Mouse (Mus musculus): ENCODE measurements around the gene Samm50. TPM values are rescaled to one million over a fixed set of nuclear protein-coding genes. Genes with fewer than 3 reads are reported as not detected.

Samm50 gene
- polyA plus RNA-seq, 1 experiment from 2014 or later: 89.2 TPM

GRCm38 (mm10) chr15:84213162-84213739, 21.2 kb downstream of the Samm50 start:
- Histone ChIP-seq H3K36me3 (peaks cover 32% of the 10 kb centered on the region), H3K9ac (replicated peaks) (no peak overlapping the region), H3K4me2 (replicated peaks) (no peak overlapping the region), H3K4me1 (peaks cover 15% of the 10 kb centered on the region), H3K27me3 (no peaks in the 10 kb centered on the region), H3K27ac (replicated peaks) (no peak overlapping the region), H3K9me3 (no peaks in the 10 kb centered on the region), H3K4me3 (no peak overlapping the region)
- WGBS: 91% methylated on average over 6 of the region's 6 CpGs
- no peak for ATAC-seq (replicated peaks)

- Histone ChIP-seq H3K9ac (replicated peaks) (no peak overlapping the region), H3K4me2 (replicated peaks) (no peak overlapping the region), H3K36me3 (peaks cover 25% of the 10 kb centered on the region), H3K27ac (replicated peaks) (no peak overlapping the region), H3K27me3 (no peaks in the 10 kb centered on the region), H3K4me3 (no peak overlapping the region), H3K9me3 (no peaks in the 10 kb centered on the region), H3K4me1 (peaks cover 26% of the 10 kb centered on the region)
- no peak for ATAC-seq (replicated peaks)
- WGBS: 92% methylated on average over 7 of the region's 7 CpGs
Observed at GRCm38 (mm10) chr15:84214476-84214875, 22.4 kb downstream of the Samm50 start.

- no peak overlapping the region for H3K4me3 ChIP-seq
- H3K27ac ChIP-seq (replicated peaks): no peak overlapping the region
- 87% methylated on average over 2 of the region's 2 CpGs for WGBS
- no peaks in the 10 kb centered on the region for H3K27me3 ChIP-seq
- no peaks in the 10 kb centered on the region for H3K9me3 ChIP-seq
- H3K4me1 ChIP-seq: peaks cover 26% of the 10 kb centered on the region
- no peak overlapping the region for H3K4me2 ChIP-seq (replicated peaks)
- peaks cover 18% of the 10 kb centered on the region for H3K36me3 ChIP-seq
- ATAC-seq (replicated peaks): no peak
- no peak overlapping the region for H3K9ac ChIP-seq (replicated peaks)
Observed at GRCm38 (mm10) chr15:84215273-84215672, 23.2 kb downstream of the Samm50 start.

DNA sequence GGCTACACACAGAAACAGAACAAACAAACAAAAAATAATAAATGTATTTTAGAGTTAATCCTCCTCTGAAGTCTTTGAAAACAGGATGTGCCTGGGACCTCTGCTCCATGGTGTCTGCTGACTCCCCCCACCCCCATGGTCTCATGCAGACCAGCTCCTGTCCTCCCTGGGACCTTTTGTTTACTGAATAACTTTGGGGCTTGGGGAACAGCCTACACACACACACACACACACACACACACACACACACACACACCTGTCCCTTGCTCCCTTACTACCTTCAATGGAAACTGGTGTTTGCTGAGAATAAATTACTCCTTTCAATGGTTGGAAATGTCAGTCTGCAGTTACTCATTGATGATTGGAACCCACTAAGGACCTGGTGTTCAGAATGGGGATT, 24.0 kb downstream of the Samm50 start:
- ATAC-seq (replicated peaks): no peak
- H3K36me3 ChIP-seq: peaks cover 13% of the 10 kb centered on the region
- H3K4me2 ChIP-seq (replicated peaks): no peak overlapping the region
- H3K9ac ChIP-seq (replicated peaks): no peak overlapping the region
- no peaks in the 10 kb centered on the region for H3K27me3 ChIP-seq
- no peaks in the 10 kb centered on the region for H3K9me3 ChIP-seq
- no peak overlapping the region for H3K27ac ChIP-seq (replicated peaks)
- H3K4me3 ChIP-seq: no peak overlapping the region
- H3K4me1 ChIP-seq: peaks cover 26% of the 10 kb centered on the region

DNA sequence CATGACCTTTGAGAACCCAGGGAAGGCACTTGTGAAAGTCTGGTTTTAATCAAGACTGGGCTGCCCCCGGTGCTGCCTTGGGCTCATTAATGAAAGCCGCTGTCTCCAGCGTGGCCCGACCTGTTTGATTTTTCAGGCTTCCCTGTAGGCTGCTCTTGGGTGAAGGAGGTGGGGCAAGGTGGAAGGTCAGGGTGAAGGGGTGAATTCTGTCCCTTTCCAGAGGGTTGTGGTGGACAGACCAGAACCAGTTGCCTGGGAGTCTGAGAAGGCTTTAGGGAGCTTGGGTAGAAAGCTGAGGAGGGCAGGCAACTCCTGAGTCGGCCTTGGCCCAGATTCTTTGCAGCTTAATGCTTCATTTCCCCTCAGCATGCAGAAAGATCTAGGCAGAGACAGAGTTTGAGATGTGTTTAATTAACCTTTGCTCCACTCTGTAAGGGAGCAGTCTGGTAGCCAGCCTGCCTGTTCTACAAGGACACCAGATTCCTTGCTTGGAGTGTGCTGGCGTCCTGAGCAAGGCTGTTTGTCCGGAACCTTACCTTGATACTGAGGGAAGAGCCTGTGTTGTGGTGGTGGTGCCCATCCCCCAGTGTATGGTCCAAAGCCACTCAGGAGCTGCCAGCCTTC, 24.5 kb downstream of the Samm50 start:
- H3K9me3 ChIP-seq: no peaks in the 10 kb centered on the region
- 49% methylated on average over 7 of the region's 7 CpGs for WGBS
- no peak overlapping the region for H3K9ac ChIP-seq (replicated peaks)
- H3K36me3 ChIP-seq: peaks cover 8% of the 10 kb centered on the region
- no peak overlapping the region for H3K4me2 ChIP-seq (replicated peaks)
- no peaks in the 10 kb centered on the region for H3K27me3 ChIP-seq
- no peak overlapping the region for H3K27ac ChIP-seq (replicated peaks)
- peaks cover 28% of the 10 kb centered on the region for H3K4me1 ChIP-seq
- no peak overlapping the region for H3K4me3 ChIP-seq
- ATAC-seq (replicated peaks): no peak

- H3K4me1 ChIP-seq: peaks cover 24% of the 10 kb centered on the region
- no peak overlapping the region for H3K9ac ChIP-seq (replicated peaks)
- H3K27ac ChIP-seq (replicated peaks): no peak overlapping the region; the same call in 1 of the 2 replicates
- 0 out of 2 replicates have a peak, but pooled peaks have one; percentile 28 for ATAC-seq (replicated peaks)
- no peak overlapping the region for H3K4me2 ChIP-seq (replicated peaks)
- 33% methylated on average over 23 of the region's 23 CpGs for WGBS
- peaks cover 8% of the 10 kb centered on the region for H3K36me3 ChIP-seq
- no peak overlapping the region for H3K4me3 ChIP-seq
- H3K9me3 ChIP-seq: no peaks in the 10 kb centered on the region
- H3K27me3 ChIP-seq: no peaks in the 10 kb centered on the region
Observed at GRCm38 (mm10) chr15:84217969-84218782, 26.1 kb downstream of the Samm50 start.

DNA sequence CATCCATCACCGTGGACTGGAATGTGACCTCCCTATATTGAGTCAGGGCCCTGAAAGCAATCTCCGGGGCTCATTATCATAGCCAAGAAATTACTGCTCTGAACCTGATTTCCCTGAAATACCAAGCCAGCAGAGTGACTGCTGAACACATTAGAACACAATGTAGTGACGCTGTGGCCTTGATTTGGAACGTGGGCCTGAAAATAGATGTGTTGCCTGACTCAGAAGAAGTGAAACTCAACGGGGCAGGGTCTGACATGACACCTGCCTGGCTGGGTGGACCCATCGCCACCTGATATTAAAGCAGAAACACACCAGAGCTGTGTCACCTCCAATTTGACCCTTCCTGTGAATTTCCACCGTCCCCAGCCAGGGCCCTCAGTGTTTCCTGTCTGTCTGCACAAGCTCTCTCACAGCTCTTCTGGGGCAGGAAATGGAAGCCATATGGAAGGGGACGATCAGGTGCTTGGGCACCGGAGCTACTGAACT, 26.8 kb downstream of the Samm50 start:
- Histone ChIP-seq H3K27me3 (no peaks in the 10 kb centered on the region), H3K9ac (replicated peaks) (no peak overlapping the region), H3K36me3 (peaks cover 8% of the 10 kb centered on the region), H3K4me1 (peaks cover 26% of the 10 kb centered on the region), H3K27ac (replicated peaks) (peak overlapping the region; percentile 24; the same call in 1 of the 2 replicates), H3K4me2 (replicated peaks) (no peak overlapping the region), H3K4me3 (no peak overlapping the region), H3K9me3 (no peaks in the 10 kb centered on the region)
- 51% methylated on average over 9 of the region's 9 CpGs for WGBS
- ATAC-seq (replicated peaks): no peak

DNA sequence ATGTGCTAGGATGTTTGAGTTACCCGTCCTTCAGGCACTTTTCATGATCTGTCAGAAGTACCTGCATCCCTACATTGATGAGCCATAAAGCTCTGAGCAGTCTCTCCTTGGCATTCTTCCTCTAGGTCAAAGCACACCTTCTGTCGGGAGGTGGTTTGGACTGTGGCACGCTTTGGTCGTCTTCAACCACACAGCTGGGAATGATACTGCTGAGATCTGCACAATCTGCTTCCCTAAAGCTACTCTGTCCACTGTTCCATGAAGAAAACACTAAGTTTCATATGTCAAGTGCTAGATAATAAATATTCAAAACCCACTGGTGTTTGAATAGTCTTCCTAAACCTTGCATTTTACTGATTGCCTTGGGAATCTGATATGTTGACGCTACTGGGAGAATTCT, 29.5 kb downstream of the Samm50 start:
- no peaks in the 10 kb centered on the region for H3K27me3 ChIP-seq
- H3K4me3 ChIP-seq: no peak overlapping the region
- no peaks in the 10 kb centered on the region for H3K9me3 ChIP-seq
- no peaks in the 10 kb centered on the region for H3K36me3 ChIP-seq
- no peak overlapping the region for H3K9ac ChIP-seq (replicated peaks)
- WGBS: 75% methylated on average over 5 of the region's 5 CpGs
- H3K4me2 ChIP-seq (replicated peaks): no peak overlapping the region
- ATAC-seq (replicated peaks): no peak
- H3K27ac ChIP-seq (replicated peaks): no peak overlapping the region
- H3K4me1 ChIP-seq: peaks cover 39% of the 10 kb centered on the region

DNA sequence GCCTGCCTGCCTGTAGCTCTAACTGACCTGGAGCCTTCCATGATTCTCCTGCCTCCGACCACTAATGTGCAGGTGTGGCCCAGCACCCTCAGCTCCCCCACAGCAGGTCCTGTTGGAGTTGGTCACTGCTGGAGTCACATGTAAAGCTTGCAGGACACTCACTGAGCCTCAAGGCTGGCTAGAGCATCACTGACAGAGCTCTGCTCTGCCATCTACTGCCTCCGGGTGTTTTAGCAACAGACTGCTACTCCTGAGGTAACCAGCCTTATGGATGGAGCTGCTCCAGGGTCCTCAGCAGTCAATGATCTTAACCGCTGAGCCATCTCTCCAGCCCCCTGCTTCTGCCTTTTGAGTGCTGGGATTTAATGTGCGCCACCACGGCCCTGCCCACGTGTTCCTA, 31.4 kb downstream of the Samm50 start:
- ATAC-seq (replicated peaks): no peak
- H3K27ac ChIP-seq (replicated peaks): no peak overlapping the region
- 37% methylated on average over 6 of the region's 6 CpGs for WGBS
- H3K36me3 ChIP-seq: no peaks in the 10 kb centered on the region
- H3K4me3 ChIP-seq: no peak overlapping the region
- H3K4me2 ChIP-seq (replicated peaks): no peak overlapping the region
- H3K27me3 ChIP-seq: no peaks in the 10 kb centered on the region
- no peaks in the 10 kb centered on the region for H3K9me3 ChIP-seq
- peaks cover 45% of the 10 kb centered on the region for H3K4me1 ChIP-seq
- no peak overlapping the region for H3K9ac ChIP-seq (replicated peaks)

GRCm38 (mm10) chr15:84224779-84225178, 32.7 kb downstream of the Samm50 start:
- 41% methylated on average over 10 of the region's 10 CpGs for WGBS
- no peaks in the 10 kb centered on the region for H3K9me3 ChIP-seq
- no peaks in the 10 kb centered on the region for H3K36me3 ChIP-seq
- no peak for ATAC-seq (replicated peaks)
- no peak overlapping the region for H3K9ac ChIP-seq (replicated peaks)
- peaks cover 36% of the 10 kb centered on the region for H3K4me1 ChIP-seq
- H3K4me2 ChIP-seq (replicated peaks): no peak overlapping the region
- H3K27me3 ChIP-seq: no peaks in the 10 kb centered on the region
- H3K27ac ChIP-seq (replicated peaks): peak overlapping the region; percentile 47; the same call in 1 of the 2 replicates
- no peak overlapping the region for H3K4me3 ChIP-seq

DNA sequence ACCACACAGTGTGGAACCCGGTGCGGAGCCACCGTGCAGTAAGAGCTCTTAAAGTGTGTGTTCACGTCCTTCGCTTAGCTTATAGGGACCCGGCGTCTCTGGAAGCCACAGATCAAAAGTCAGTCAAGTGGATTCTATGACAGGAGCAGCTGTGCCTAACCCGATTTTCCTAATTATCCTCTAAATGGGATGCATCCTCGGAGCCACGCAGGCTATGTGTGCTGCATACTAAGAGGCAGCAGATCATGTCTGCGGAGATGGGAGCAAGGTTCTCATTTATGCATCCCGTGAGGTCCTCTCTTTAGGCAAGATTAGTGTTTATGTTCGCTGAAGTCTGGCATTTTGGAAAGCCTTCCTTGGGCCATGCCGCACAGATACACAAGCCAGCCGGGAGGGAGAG, 34.9 kb downstream of the Samm50 start:
- H3K4me2 ChIP-seq (replicated peaks): no peak overlapping the region
- no peaks in the 10 kb centered on the region for H3K36me3 ChIP-seq
- peaks cover 48% of the 10 kb centered on the region for H3K4me1 ChIP-seq
- peak; percentile 47 for ATAC-seq (replicated peaks)
- H3K4me3 ChIP-seq: no peak overlapping the region
- no peak overlapping the region for H3K9ac ChIP-seq (replicated peaks)
- 32% methylated on average over 15 of the region's 15 CpGs for WGBS
- no peaks in the 10 kb centered on the region for H3K9me3 ChIP-seq
- H3K27ac ChIP-seq (replicated peaks): peak overlapping the region; percentile 75
- H3K27me3 ChIP-seq: no peaks in the 10 kb centered on the region

- Histone ChIP-seq H3K36me3 (no peaks in the 10 kb centered on the region), H3K27me3 (no peaks in the 10 kb centered on the region), H3K4me2 (replicated peaks) (peak overlapping the region; percentile 97), H3K9ac (replicated peaks) (peak overlapping the region; percentile 55; the same call in 1 of the 2 replicates), H3K9me3 (no peaks in the 10 kb centered on the region), H3K27ac (replicated peaks) (peak overlapping the region; percentile 66), H3K4me1 (peaks cover 42% of the 10 kb centered on the region), H3K4me3 (no peak overlapping the region)
- ATAC-seq (replicated peaks): peak; percentile 5; the same call in 1 of the 2 replicates
- WGBS: 14% methylated on average over 5 of the region's 5 CpGs
Observed at GRCm38 (mm10) chr15:84230661-84231060, 38.6 kb downstream of the Samm50 start.
